Mouse (Mus musculus) hematopoietic multipotent progenitor cell, adult 10-12 weeks (in vitro differentiated cells): ENCODE measurements around the gene Klrg2. TPM values are rescaled to one million over a fixed set of nuclear protein-coding genes. Genes with fewer than 3 reads are reported as not detected.

Experiments used
- polyA plus RNA-seq: library from polyadenylated mRNA; stranded (reverse); fragments of >175 nt; gene quantifications from 2 replicates; pipeline ENCODE4 v1.2.3, GENCODE M21; 2012; ENCODE audit warnings: low replicate concordance

The Klrg2 gene
- polyA plus RNA-seq = 0.58 and 0.96 TPM in 2 replicates

DNA sequence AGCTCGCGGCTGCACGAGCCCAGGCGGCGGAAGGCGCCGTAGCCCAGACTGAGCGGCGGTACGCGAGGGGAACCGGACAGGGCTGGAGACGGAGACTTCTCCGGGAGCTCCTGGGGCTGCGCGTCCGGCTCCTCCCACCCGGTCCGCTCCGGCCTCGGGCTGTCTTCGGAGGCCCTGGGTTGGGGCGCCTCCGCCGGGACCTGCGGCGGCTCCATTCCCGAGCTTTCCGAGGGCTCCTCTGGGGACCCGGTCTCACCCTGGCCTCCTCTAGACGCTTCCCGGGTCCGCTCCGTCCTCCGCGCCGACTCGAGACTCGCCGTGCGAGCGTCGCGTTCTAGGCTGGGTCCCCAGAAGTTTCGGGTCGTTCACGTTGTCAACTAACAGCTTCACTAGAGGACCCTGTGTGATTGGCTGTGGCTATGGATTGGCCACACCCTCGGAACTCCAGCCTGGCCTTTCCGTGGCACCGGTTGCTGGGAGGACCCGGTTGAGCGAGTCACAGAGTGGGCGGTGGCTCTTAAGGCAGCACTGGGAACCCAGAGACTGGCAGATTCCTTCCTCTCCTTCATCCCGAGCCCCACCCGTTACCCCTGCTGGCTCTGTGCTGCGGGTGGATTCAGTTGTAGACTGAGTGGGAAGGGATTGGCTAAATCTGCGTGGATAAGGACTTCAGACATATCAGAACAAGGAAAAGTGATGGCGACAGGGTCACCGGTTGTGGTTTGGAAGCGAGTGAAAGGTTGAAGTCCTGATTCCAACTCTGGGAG lies at the start of gene Klrg2:
Klrg2 (minus strand) TSS at position 391 of the 767 bp plus-strand sequence.

DNA sequence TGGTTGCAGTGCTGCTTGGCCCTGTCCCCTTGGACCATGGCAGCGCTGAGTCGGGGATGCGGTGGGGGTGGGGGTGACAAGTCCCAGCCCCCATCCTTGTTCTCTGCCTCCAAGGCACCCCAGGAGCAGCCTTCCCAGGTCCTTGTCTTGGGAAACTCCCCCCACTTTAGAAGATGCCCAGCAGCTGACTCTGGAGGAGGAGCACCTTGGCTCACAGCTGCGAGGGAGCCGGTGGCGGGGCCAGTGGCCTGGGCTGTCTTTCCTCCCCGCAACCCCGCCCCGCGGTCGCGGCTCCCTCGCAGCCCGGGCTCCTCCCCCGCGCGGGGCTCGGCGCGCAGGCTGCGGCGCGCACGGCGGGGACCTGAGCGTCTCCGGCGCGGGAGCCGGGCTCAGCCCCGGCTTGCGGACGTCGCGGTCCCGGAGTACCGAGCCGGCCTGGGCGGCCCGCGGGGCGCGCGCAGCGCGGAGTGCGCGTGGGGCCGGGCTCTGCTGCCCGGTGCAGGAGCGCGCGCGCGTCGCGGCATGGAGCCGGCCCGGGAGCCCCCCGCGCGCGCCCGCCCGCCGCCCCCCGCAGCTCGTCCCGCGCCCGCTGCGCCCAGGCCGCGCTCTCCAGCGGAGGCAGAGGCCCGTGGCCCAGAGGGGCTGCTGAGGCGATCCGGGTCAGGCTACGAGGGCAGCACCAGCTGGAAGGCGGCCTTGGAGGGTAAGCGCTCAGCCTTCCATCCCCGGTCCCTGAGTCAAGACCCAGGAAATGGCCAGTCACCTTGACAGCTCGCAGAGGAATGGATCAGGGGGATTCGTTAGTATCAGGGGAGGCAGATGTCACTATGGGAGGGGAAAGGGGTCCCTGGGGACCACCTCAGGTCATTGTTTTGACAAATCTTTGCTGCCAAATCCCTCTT lies 25.9 kb upstream of the Klrg2 start, which contains the start of gene Clec2l:
Clec2l (plus strand) TSS at position 356 of the 902 bp plus-strand sequence.

Other genes with a start within 250 kb of the Klrg2 start
- 5.1 and 9.7 TPM in 2 replicates for gene Ubn2, start 203.3 kb downstream of the Klrg2 start, polyA plus RNA-seq
- 85.6 and 120 TPM in 2 replicates for gene Fmc1, start 103.7 kb downstream of the Klrg2 start, polyA plus RNA-seq
- 76.8 and 157 TPM in 2 replicates for gene Luc7l2, start 85.9 kb downstream of the Klrg2 start, polyA plus RNA-seq
- 0.55 and 0.70 TPM in 2 replicates for gene Clec2l, start 25.8 kb upstream of the Klrg2 start, polyA plus RNA-seq
- gene Tbxas1, start 238.2 kb upstream of the Klrg2 start, polyA plus RNA-seq = 5.9 and 7.2 TPM in 2 replicates
- 29.4 and 48.3 TPM in 2 replicates for gene Hipk2, start 238.9 kb upstream of the Klrg2 start, polyA plus RNA-seq